Mouse (Mus musculus): ENCODE data around the gene Gm20379. TPM values are rescaled to one million over a fixed set of nuclear protein-coding genes. Genes with fewer than 3 reads are reported as not detected.

Gm20379 gene
- polyA plus RNA-seq, 1 experiment from 2014 or later = 1.5 TPM

GRCm38 (mm10) chr13:92339787-92340186 lies 34.0 kb downstream of the Gm20379 start:
- WGBS = 86% methylated on average over 3 of the region's 3 CpGs
- no peaks in the 10 kb centered on the region for H3K9me3 ChIP-seq
- no peak overlapping the region for H3K4me2 ChIP-seq (replicated peaks)
- H3K27me3 ChIP-seq = no peaks in the 10 kb centered on the region
- no peak overlapping the region for H3K9ac ChIP-seq
- H3K27ac ChIP-seq = no peak overlapping the region
- no peaks in the 10 kb centered on the region for H3K4me1 ChIP-seq
- peaks cover 49% of the 10 kb centered on the region for H3K36me3 ChIP-seq
- no peak overlapping the region for H3K4me3 ChIP-seq
- no peak for ATAC-seq (ENCODE audit: low FRiP score, low read depth)

- Histone ChIP-seq H3K4me3 (no peak overlapping the region), H3K9ac (no peak overlapping the region), H3K9me3 (no peaks in the 10 kb centered on the region), H3K36me3 (peaks cover 71% of the 10 kb centered on the region), H3K4me1 (no peaks in the 10 kb centered on the region), H3K27ac (no peak overlapping the region), H3K27me3 (no peaks in the 10 kb centered on the region), H3K4me2 (replicated peaks) (no peak overlapping the region)
- ATAC-seq (ENCODE audit: low FRiP score, low read depth) = no peak
- 93% methylated on average over 8 of the region's 8 CpGs for WGBS
These were observed 38.3 kb downstream of the Gm20379 start for GRCm38 (mm10) chr13:92344033-92344432.

GRCm38 (mm10) chr13:92346338-92346737 lies 40.6 kb downstream of the Gm20379 start:
- ATAC-seq (ENCODE audit: low FRiP score, low read depth) = no peak
- H3K36me3 ChIP-seq = peaks cover 77% of the 10 kb centered on the region
- WGBS = 83% methylated on average over 5 of the region's 5 CpGs
- no peak overlapping the region for H3K4me3 ChIP-seq
- no peak overlapping the region for H3K9ac ChIP-seq
- H3K4me1 ChIP-seq = no peaks in the 10 kb centered on the region
- H3K27ac ChIP-seq = no peak overlapping the region
- no peak overlapping the region for H3K4me2 ChIP-seq (replicated peaks)
- H3K27me3 ChIP-seq = no peaks in the 10 kb centered on the region
- no peaks in the 10 kb centered on the region for H3K9me3 ChIP-seq

- ATAC-seq (ENCODE audit: low FRiP score, low read depth) = no peak
These were observed 45.3 kb downstream of the Gm20379 start for GRCm38 (mm10) chr13:92351100-92351499.

GRCm38 (mm10) chr13:92353956-92354355 lies 48.2 kb downstream of the Gm20379 start:
- H3K36me3 ChIP-seq = peaks cover 24% of the 10 kb centered on the region
- peaks cover 23% of the 10 kb centered on the region for H3K4me1 ChIP-seq
- peak overlapping the region; percentile 96 for H3K4me2 ChIP-seq (replicated peaks)
- no peaks in the 10 kb centered on the region for H3K27me3 ChIP-seq
- WGBS = 19% methylated on average over 4 of the region's 4 CpGs
- peak overlapping the region; percentile 29; the same call in 1 of the 2 replicates for H3K27ac ChIP-seq
- H3K9me3 ChIP-seq = no peaks in the 10 kb centered on the region
- no peak for ATAC-seq (ENCODE audit: low FRiP score, low read depth)
- H3K9ac ChIP-seq = peak overlapping the region; percentile 53
- peak overlapping the region; percentile 72 for H3K4me3 ChIP-seq

More at GRCm38 (mm10) chr13:92351100-92351499, 45.3 kb downstream of the Gm20379 start:
- Histone ChIP-seq H3K27ac (no peak overlapping the region), H3K9me3 (no peaks in the 10 kb centered on the region), H3K9ac (no peak overlapping the region), H3K36me3 (peaks cover 39% of the 10 kb centered on the region), H3K4me1 (peaks cover 17% of the 10 kb centered on the region), H3K27me3 (no peaks in the 10 kb centered on the region), H3K4me3 (no peak overlapping the region), H3K4me2 (replicated peaks) (no peak overlapping the region)
- 92% methylated on average over 6 of the region's 6 CpGs for WGBS

GRCm38 (mm10) chr13:92354456-92355271 lies 48.9 kb downstream of the Gm20379 start, which contains the start of the genes Dhfr and Msh3:
Gene Dhfr, plus strand, starts transcription at chr13:92354726.
Gene Msh3, minus strand, starts transcription at chr13:92355003.
- under 1% methylated on average over 76 of the region's 76 CpGs for WGBS
- ATAC-seq (ENCODE audit: low FRiP score, low read depth) = peak; percentile 96

GRCm38 (mm10) chr13:92355272-92355643 lies 49.5 kb downstream of the Gm20379 start:
- no peaks in the 10 kb centered on the region for H3K27me3 ChIP-seq
- peak overlapping the region; percentile 72 for H3K4me3 ChIP-seq
- H3K27ac ChIP-seq = peak overlapping the region; percentile 44; the same call in 1 of the 2 replicates
- H3K4me2 ChIP-seq (replicated peaks) = peak overlapping the region; percentile 96
- no peaks in the 10 kb centered on the region for H3K9me3 ChIP-seq
- WGBS = under 1% methylated on average over 24 of the region's 24 CpGs
- peak; percentile 39 for ATAC-seq (ENCODE audit: low FRiP score, low read depth)
- peaks cover 23% of the 10 kb centered on the region for H3K4me1 ChIP-seq
- peak overlapping the region; percentile 78 for H3K9ac ChIP-seq
- H3K36me3 ChIP-seq = peaks cover 29% of the 10 kb centered on the region

More at GRCm38 (mm10) chr13:92354456-92355271, 48.9 kb downstream of the Gm20379 start, which contains the start of the genes Dhfr and Msh3:
- Histone ChIP-seq H3K9me3 (no peaks in the 10 kb centered on the region), H3K4me2 (replicated peaks) (peak within 1 kb of the TSS; percentile 96), H3K27me3 (no peaks in the 10 kb centered on the region), H3K4me3 (peak within 1 kb of the TSS; percentile 72), H3K9ac (peak within 1 kb of the TSS; percentile 78), H3K4me1 (peaks cover 23% of the 10 kb centered on the region), H3K27ac (peak within 1 kb of the TSS; percentile 89), H3K36me3 (peaks cover 26% of the 10 kb centered on the region)

GRCm38 (mm10) chr13:92356376-92356775 lies 50.6 kb downstream of the Gm20379 start:
- 76% methylated on average over 7 of the region's 7 CpGs for WGBS
- peak overlapping the region; percentile 96 for H3K4me2 ChIP-seq (replicated peaks)
- H3K4me3 ChIP-seq = peak overlapping the region; percentile 72
- 0 out of 2 replicates have a peak overlapping the region, but pooled peaks have one; percentile 48 for H3K9ac ChIP-seq
- H3K27me3 ChIP-seq = no peaks in the 10 kb centered on the region
- H3K36me3 ChIP-seq = peaks cover 30% of the 10 kb centered on the region
- no peaks in the 10 kb centered on the region for H3K9me3 ChIP-seq
- H3K4me1 ChIP-seq = peaks cover 23% of the 10 kb centered on the region
- no peak for ATAC-seq (ENCODE audit: low FRiP score, low read depth)
- H3K27ac ChIP-seq = no peak overlapping the region

Other genes with a start within 250 kb of the Gm20379 start
- gene Rasgrf2, start 174.3 kb upstream of the Gm20379 start, polyA plus RNA-seq (2015; fragmentation: Nextera tagmentation; extraction: Ambion mirVana) = 0.19 and 0.31 TPM in 2 replicates
- gene Dhfr, start 48.7 kb downstream of the Gm20379 start, polyA plus RNA-seq (2015; fragmentation: Nextera tagmentation; extraction: Ambion mirVana) = 16.1 and 16.9 TPM in 2 replicates
- gene Msh3, start 49.0 kb downstream of the Gm20379 start, polyA plus RNA-seq (2015; fragmentation: Nextera tagmentation; extraction: Ambion mirVana) = 31.9 and 32.2 TPM in 2 replicates
- 0.09 and 0.13 TPM in 2 replicates for gene Ankrd34b, start 119.9 kb downstream of the Gm20379 start, polyA plus RNA-seq (2015; fragmentation: Nextera tagmentation; extraction: Ambion mirVana)
- 0.36 and 0.37 TPM in 2 replicates for gene Fam151b, start 178.0 kb downstream of the Gm20379 start, polyA plus RNA-seq (2015; fragmentation: Nextera tagmentation; extraction: Ambion mirVana)
- 13.5 and 13.7 TPM in 2 replicates for gene Zfyve16, start 224.9 kb downstream of the Gm20379 start, polyA plus RNA-seq (2015; fragmentation: Nextera tagmentation; extraction: Ambion mirVana)

All from limb, embryonic 13.5 days (tissue).